Mouse (Mus musculus) liver (tissue): ENCODE data around the gene Hspa8.
"Not testable (repeated sequence)": the region's sequence is repeated elsewhere in the genome, so short reads cannot be mapped to it uniquely, and the experiment has no call there.

Experiments
- DNase-seq: peaks from one replicate; pipeline ENCODE4 v3.0.0-alpha.2; 2020; ENCODE audit warnings: mixed read lengths

Gene Hspa8

GRCm38 (mm10) chr9:40800675-40801612, at the start of gene Hspa8:
Gene Hspa8 (plus strand): TSS chr9:40800984.
- peak; percentile 99 for DNase-seq

GRCm38 (mm10) chr9:40751749-40752148, 49.0 kb upstream of the Hspa8 start:
- DNase-seq: no peak

GRCm38 (mm10) chr9:40756401-40756800, 44.4 kb upstream of the Hspa8 start:
- DNase-seq: peak; percentile 58

GRCm38 (mm10) chr9:40757105-40757626, 43.6 kb upstream of the Hspa8 start:
- DNase-seq: peak; percentile 42

GRCm38 (mm10) chr9:40757685-40758270, 43.0 kb upstream of the Hspa8 start:
- peak; percentile 62 for DNase-seq

- DNase-seq: no peak
Observed at GRCm38 (mm10) chr9:40762354-40762753, 38.4 kb upstream of the Hspa8 start.

GRCm38 (mm10) chr9:40764887-40765580, 35.8 kb upstream of the Hspa8 start:
- no peak for DNase-seq

- no peak for DNase-seq
Observed at GRCm38 (mm10) chr9:40765581-40765940, 35.2 kb upstream of the Hspa8 start.

GRCm38 (mm10) chr9:40766058-40766605, 34.7 kb upstream of the Hspa8 start:
- DNase-seq: no peak

- no peak for DNase-seq
Observed at GRCm38 (mm10) chr9:40767946-40768345, 32.8 kb upstream of the Hspa8 start.

GRCm38 (mm10) chr9:40772246-40772645, 28.5 kb upstream of the Hspa8 start:
- no peak for DNase-seq

GRCm38 (mm10) chr9:40773142-40773541, 27.6 kb upstream of the Hspa8 start:
- DNase-seq: not testable (repeated sequence)

GRCm38 (mm10) chr9:40773869-40774268, 26.9 kb upstream of the Hspa8 start:
- DNase-seq: no peak

GRCm38 (mm10) chr9:40776044-40776443, 24.7 kb upstream of the Hspa8 start:
- no peak for DNase-seq

GRCm38 (mm10) chr9:40776459-40777248, 24.1 kb upstream of the Hspa8 start:
- no peak for DNase-seq

- DNase-seq: no peak
Observed at GRCm38 (mm10) chr9:40780111-40780510, 20.7 kb upstream of the Hspa8 start.

GRCm38 (mm10) chr9:40780892-40781725, 19.7 kb upstream of the Hspa8 start:
- DNase-seq: no peak

- DNase-seq: peak; percentile 43
Observed at GRCm38 (mm10) chr9:40781726-40782581, 18.8 kb upstream of the Hspa8 start.

- peak; percentile 53 for DNase-seq
Observed at GRCm38 (mm10) chr9:40783641-40784373, 17.0 kb upstream of the Hspa8 start.
